Mouse (Mus musculus) T-helper 17 cell (primary cell): Measurements from ENCODE around the gene Zfp512b.

ENCODE experiments used
- in situ Hi-C, 2 experiments: fragments of 300-600 bp; cut with MboI, MseI; formaldehyde crosslinking; loops; 1 replicate in 1 of 2; 2 replicates in 1 of 2; pipeline ENCODE4 v1.15.1; 2025; ENCODE audit warnings: high pct_unique_total_duplicates in 2 of 2

Zfp512b gene

GRCm38 (mm10) chr2:181591528-181592085 is 996 bp downstream of the Zfp512b start, which contains the start of gene Prpf6:
TSS of gene Prpf6 (plus strand) at chr2:181591868.
- in situ Hi-C loops: loop anchor here in 1 of 2 experiments (25.0 kb wide), 1 partner anchor 879 kb away; the partner anchor contains the start of genes Dido1 and Gid8

- in situ Hi-C loops: loop anchor here in 1 of 2 experiments (25.0 kb wide), 1 partner anchor 878 kb away; the partner anchor contains the start of genes Dido1 and Gid8
Measured at GRCm38 (mm10) chr2:181590471-181590870, 2.1 kb downstream of the Zfp512b start.

DNA sequence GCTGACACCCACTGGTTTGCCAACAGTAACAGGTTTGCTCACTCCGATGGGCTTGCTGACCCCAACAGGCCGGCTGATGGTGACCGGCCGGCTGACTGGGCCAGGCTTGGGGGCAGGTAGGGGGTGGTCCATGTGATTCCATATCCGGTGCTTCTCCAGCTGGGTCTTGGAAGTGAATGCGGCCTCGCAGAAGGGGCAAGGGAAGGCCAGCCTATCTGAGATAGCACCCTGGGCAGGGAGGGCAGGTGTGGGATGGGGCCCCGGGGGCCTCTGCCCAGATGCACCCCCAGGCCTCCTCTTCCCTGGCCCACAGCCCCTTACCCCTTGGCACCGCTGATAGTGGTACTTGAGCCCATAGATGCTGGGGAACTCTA is 2.9 kb downstream of the Zfp512b start:
- in situ Hi-C loops: loop anchor here in 1 of 2 experiments (25.0 kb wide), 1 partner anchor 877 kb away; the partner anchor contains the start of genes Dido1 and Gid8

DNA sequence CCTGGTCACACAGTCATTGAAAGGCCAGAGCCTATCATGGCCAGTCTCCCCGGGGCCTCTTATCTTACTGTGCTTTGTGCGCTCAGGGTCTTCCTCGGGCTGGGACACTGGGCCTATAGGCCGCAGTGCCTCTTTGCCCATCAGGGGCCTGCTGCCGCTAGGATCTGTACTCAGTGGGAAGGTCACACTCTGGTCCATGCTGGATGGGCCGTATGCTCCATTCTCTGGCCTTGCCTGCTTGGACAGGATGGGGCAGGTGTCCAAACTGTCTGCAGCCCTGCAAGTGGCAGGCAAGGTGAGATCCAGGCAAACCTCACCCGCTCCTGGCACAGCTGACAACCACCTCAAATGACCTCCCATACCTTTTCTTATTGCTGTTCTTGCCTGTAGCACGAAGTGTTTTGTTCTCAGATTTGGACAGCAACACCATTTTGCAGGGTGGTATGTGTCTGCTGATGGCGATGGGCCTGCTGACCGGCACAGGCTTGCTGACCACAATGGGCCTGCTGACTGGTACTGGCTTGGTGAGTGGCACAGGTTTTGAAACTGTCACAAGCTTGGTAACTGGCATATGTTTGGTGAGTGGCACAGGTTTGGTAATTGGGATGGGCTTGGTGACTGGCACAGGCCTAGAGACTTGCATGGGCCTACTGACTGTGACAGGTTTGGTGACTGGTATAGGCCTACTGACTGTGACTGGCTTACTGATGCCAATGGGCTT is 3.4 kb downstream of the Zfp512b start:
- in situ Hi-C loops: loop anchor here in 1 of 2 experiments (25.0 kb wide), 1 partner anchor 877 kb away; the partner anchor contains the start of genes Dido1 and Gid8

DNA sequence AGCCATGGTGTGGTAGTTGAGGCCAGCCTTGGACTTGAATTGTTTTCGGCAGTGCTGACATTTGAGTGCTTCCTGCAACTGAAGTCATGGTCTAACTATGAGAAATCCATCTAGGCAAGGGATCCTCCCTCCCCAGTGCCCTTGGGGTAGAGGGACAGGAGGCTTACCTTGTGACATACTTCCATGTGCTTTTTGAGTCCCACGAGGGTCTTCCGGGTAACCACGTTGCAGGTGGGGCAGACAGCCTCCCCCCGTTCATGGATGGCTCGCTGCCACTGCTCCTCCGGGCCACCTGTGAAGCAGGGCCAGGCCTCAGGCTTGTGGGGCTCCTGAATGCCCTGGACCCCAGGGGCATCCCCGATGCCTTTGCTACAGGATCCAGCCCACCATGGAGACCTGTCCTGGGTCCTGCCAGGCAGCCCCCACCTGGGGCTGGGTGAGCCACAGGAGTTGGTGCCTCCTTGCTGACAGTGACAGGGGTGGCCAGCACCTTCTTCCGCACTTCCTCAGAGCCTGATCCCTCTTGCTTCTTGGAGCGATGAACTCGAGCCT is 4.3 kb downstream of the Zfp512b start:
- in situ Hi-C loops: loop anchor here in 1 of 2 experiments (25.0 kb wide), 1 partner anchor 876 kb away; the partner anchor contains the start of genes Dido1 and Gid8

DNA sequence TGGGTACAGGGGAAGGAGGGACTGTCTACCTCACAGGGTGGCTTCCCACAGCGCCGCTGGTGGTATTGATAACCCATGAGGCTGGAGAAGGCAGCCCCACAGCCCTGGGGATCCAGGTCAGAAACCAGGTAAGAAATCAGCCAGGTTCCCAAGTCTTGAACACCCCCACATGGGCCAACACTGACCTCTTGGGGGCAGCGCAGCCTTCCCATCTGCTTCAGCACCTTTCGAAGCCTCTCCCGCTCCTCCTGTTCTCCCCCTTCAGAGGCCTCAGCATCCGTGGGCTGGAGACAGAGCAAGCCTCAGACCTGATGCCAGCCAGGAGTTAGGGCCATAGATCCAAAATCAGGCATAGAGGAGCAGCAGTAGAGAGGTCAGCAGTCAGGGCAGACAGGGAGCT is 4.8 kb downstream of the Zfp512b start:
- in situ Hi-C loops: loop anchor here in 1 of 2 experiments (25.0 kb wide), 1 partner anchor 875 kb away; the partner anchor contains the start of genes Dido1 and Gid8

DNA sequence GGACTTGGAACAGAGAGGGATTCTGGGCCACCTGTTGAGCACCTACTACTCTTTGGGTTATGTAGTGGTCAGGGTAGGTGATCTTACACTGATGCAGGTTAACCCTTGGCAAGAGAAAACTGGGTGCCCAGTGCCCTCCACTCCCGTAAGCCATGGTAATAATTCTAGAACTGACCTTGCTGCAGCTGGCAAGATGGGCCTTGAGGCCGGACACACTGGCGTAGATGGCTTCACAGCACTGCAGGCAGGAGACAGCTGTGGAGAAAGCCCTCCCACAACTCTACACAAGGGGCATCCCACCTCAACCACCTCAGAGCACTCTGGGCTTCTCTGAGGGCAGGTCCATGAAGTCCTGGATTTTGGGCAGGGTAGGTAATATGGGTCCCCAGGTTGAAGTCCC is 6.5 kb downstream of the Zfp512b start:
- in situ Hi-C loops: loop anchor here in 1 of 2 experiments (25.0 kb wide), 1 partner anchor 874 kb away; the partner anchor contains the start of genes Dido1 and Gid8

DNA sequence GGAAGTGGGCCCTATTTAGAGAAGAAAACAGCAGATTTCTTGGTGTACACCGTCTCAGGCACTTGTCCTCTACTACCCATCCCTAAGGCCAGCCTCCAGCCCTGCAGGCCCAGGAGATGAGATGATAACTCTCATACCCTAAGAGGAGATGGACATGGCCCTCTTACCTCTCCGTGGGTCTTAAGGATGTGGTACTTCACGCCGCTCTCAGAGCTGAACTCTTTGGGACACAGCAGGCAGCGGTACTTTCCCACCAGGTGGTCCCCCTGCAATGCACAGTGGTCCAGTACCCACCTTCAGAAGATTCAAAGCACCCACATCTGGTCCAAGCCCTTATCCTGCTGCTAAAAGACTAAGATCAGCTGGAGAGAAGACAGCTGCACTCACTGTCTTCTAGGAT is 7.1 kb downstream of the Zfp512b start:
- in situ Hi-C loops: loop anchor here in 1 of 2 experiments (25.0 kb wide), 1 partner anchor 873 kb away; the partner anchor contains the start of genes Dido1 and Gid8

DNA sequence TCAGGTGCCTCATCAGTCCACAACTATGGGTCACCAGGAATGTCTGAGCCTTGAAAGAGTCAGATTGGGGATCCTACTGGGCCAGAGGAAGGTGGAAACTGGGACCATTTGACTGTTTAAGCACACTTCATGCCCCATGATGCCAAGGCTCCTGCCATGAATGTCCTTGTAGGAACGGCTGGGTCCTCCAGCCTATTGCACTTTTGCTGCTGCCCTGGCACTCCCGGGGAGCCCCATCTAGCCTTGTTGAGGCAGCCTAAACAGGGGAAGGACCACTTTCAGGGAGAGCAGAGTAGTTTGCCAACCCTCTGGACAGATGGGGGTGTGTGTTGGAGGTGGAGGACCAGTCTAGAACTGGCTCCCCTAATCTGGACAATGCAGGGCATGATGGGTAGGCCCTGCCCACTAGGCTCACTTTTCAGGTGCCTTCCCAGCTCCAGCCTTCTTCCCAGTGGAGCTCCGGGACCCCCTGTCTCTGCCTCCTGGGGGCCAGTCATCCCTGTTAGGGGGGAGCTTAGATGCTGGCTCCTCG is 8.1 kb downstream of the Zfp512b start, which contains the start of gene Uckl1:
Uckl1 (minus strand) TSS at position 482 of the 532 bp plus-strand sequence.
- in situ Hi-C loops: loop anchor here in 1 of 2 experiments (5.0 to 25.0 kb wide), 2 partner anchors 202 to 872 kb away; partner anchors contain the start of genes Dido1, Gid8 and Lime1

GRCm38 (mm10) chr2:181583460-181584257 is 8.9 kb downstream of the Zfp512b start:
- in situ Hi-C loops: loop anchor here in 1 of 2 experiments (5.0 to 25.0 kb wide), 2 partner anchors 201 to 871 kb away; partner anchors contain the start of genes Dido1, Gid8 and Lime1

DNA sequence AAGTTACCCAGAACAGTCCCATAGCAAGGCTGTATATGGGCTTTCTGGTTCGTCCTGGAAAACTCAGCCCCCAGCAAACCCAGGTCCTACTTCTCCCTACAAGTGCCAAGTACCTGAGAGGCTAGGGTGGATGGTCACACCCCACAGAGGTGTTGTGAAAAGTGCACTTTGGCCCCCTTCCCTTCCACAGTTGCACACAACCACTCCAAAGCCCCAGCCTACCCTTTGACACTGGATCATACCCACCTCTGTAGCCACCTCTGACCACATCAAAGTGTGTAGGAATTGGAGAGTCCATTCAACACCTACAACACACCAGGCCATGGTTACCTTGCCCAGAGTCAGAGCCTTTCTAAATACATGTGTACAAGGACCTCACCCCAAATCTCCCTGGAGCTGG is 9.7 kb downstream of the Zfp512b start:
- in situ Hi-C loops: loop anchor here in 1 of 2 experiments (5.0 to 25.0 kb wide), 2 partner anchors 201 to 871 kb away; partner anchors contain the start of genes Dido1, Gid8 and Lime1

DNA sequence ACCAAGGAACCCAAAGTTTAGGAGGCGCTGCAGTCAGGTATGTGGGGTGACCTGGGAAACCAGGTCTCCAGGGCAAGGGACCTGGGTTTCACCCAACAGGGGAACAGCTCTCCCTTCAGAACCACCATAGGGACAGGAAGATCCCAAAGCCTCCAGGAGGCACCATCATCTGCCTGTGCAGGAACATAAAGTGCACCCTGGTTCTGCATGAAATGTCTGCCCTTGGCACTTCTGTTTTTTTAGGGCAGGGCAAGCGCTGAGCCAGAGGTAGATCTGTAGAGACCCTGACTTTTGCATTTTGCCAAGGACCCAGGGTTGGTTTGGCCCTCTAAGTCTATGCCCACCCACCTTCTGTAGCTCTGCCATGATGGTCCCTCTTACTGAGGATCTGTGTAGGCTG is 10.2 kb downstream of the Zfp512b start:
- in situ Hi-C loops: loop anchor here in 1 of 2 experiments (5.0 to 25.0 kb wide), 2 partner anchors 200 to 870 kb away; partner anchors contain the start of genes Dido1, Gid8 and Lime1

- in situ Hi-C loops: loop anchor here in 1 of 2 experiments (5.0 to 25.0 kb wide), 2 partner anchors 199 to 869 kb away; partner anchors contain the start of genes Dido1, Gid8 and Lime1
Measured at GRCm38 (mm10) chr2:181581402-181582120, 11.0 kb downstream of the Zfp512b start.

GRCm38 (mm10) chr2:181581016-181581401 is 11.6 kb downstream of the Zfp512b start:
- in situ Hi-C loops: loop anchor here in 1 of 2 experiments (5.0 to 25.0 kb wide), 2 partner anchors 199 to 869 kb away; partner anchors contain the start of genes Dido1, Gid8 and Lime1

- in situ Hi-C loops: loop anchor here in 1 of 2 experiments (5.0 to 25.0 kb wide), 2 partner anchors 198 to 868 kb away; partner anchors contain the start of genes Dido1, Gid8 and Lime1
Measured at GRCm38 (mm10) chr2:181580131-181580772, 12.4 kb downstream of the Zfp512b start.

- in situ Hi-C loops: loop anchor here (5.0 to 25.0 kb wide), 4 partner anchors 52 to 867 kb away; partner anchors contain the start of genes Dido1 (in 1 of the 2), Gid8 (in 1 of the 2) and Lime1 (in 1 of the 2)
Measured at GRCm38 (mm10) chr2:181579681-181580080, 12.9 kb downstream of the Zfp512b start.

- in situ Hi-C loops: loop anchor here (5.0 to 25.0 kb wide), 3 partner anchors 52 to 867 kb away; partner anchors contain the start of genes Dido1 (in 1 of the 2) and Gid8 (in 1 of the 2)
Measured at GRCm38 (mm10) chr2:181578790-181579618, 13.6 kb downstream of the Zfp512b start.
